Mouse (Mus musculus): Measurements from ENCODE around the gene Oit3. TPM values are rescaled to one million over a fixed set of nuclear protein-coding genes. Genes with fewer than 3 reads are reported as not detected.

Oit3 gene
- polyA plus RNA-seq, 1 experiment = not detected

DNA sequence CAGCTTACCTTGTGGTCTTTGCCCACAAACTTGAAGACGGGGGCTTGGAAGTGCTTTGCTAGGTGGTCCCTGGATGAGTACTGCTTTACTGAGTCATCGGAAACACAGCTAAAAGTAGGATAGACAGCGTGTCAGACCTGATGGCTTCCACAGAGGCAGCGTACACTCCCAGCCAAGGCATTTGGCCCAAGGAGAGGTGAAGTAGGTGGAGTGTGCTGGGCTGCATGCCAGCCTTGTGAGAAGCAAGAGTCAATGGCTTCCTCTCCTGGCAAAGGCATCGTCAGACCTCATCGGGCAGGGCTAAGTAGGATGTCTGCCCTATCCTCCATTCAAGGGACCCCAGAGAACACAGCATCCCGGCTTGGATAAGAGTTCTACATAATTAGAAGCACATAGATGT is 16.2 kb downstream of the Oit3 start:
- TF ChIP-seq CTCF (IDR thresholded peaks at IDR 0.05; ENCODE audit: control insufficient read depth, insufficient read depth, low read length) (no peak), POLR2A (IDR thresholded peaks at IDR 0.05; ENCODE audit: borderline replicate concordance, control insufficient read depth, low read depth, low read length) (no peak)
- no peaks in the 10 kb centered on the region for H3K4me1 ChIP-seq (ENCODE audit: control insufficient read depth, insufficient read depth, low read length)

GRCm38 (mm10) chr10:59424453-59424852 is 17.1 kb downstream of the Oit3 start:
- TF ChIP-seq CTCF (IDR thresholded peaks at IDR 0.05; ENCODE audit: control insufficient read depth, insufficient read depth, low read length) = no peak
- no peak for TF ChIP-seq POLR2A (IDR thresholded peaks at IDR 0.05; ENCODE audit: borderline replicate concordance, control insufficient read depth, low read depth, low read length)
- H3K27ac ChIP-seq (ENCODE audit: control insufficient read depth, insufficient read depth, low read depth, low read length, poor library complexity) = no peak overlapping the region
- no peaks in the 10 kb centered on the region for H3K4me1 ChIP-seq (ENCODE audit: control insufficient read depth, insufficient read depth, low read length)
- H3K4me3 ChIP-seq (replicated peaks; ENCODE audit: control insufficient read depth, low read depth, low read length) = no peak overlapping the region
- 79% methylated on average over 3 of the region's 3 CpGs for WGBS

More for the DNA sequence above, 16.2 kb downstream of the Oit3 start:
- WGBS = 53% methylated on average over 7 of the region's 7 CpGs
- Histone ChIP-seq H3K27ac (ENCODE audit: control insufficient read depth, insufficient read depth, low read depth, low read length, poor library complexity) (no peak overlapping the region), H3K4me3 (replicated peaks; ENCODE audit: control insufficient read depth, low read depth, low read length) (no peak overlapping the region)

- H3K4me3 ChIP-seq (replicated peaks; ENCODE audit: control insufficient read depth, low read depth, low read length) = no peak overlapping the region
- WGBS = 48% methylated on average over 4 of the region's 4 CpGs
- TF ChIP-seq POLR2A (IDR thresholded peaks at IDR 0.05; ENCODE audit: borderline replicate concordance, control insufficient read depth, low read depth, low read length) (no peak), CTCF (IDR thresholded peaks at IDR 0.05; ENCODE audit: control insufficient read depth, insufficient read depth, low read length) (no peak)
- no peak overlapping the region for H3K27ac ChIP-seq (ENCODE audit: control insufficient read depth, insufficient read depth, low read depth, low read length, poor library complexity)
- H3K4me1 ChIP-seq (ENCODE audit: control insufficient read depth, insufficient read depth, low read length) = no peaks in the 10 kb centered on the region
These were observed 22.1 kb downstream of the Oit3 start for GRCm38 (mm10) chr10:59419516-59419915.

DNA sequence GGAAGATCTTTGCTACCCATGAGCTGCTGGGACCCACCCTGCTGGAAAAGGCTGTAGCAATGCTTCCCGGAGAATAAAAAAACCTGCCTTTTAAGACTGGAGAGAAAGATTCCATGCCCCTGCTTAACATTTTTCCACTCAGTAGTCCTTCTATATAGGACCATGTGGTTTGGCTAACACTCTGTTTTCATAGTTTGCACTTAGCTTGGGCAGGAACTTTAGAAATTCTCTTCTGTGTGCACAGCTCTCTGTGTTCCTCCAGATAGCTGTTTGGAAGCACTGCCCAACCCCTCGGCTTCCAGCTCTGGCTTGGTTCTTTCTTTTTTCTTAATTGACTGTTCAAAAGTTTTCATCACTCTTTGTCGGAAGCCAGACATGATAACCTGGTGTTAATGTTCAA is 25.0 kb downstream of the Oit3 start:
- WGBS = 75% methylated on average over 3 of the region's 3 CpGs
- Histone ChIP-seq H3K4me1 (ENCODE audit: control insufficient read depth, insufficient read depth, low read length) (no peaks in the 10 kb centered on the region; the same call in 1 of the 2 replicates), H3K27ac (ENCODE audit: control insufficient read depth, insufficient read depth, low read depth, low read length, poor library complexity) (no peak overlapping the region), H3K4me3 (replicated peaks; ENCODE audit: control insufficient read depth, low read depth, low read length) (no peak overlapping the region)
- TF ChIP-seq POLR2A (IDR thresholded peaks at IDR 0.05; ENCODE audit: borderline replicate concordance, control insufficient read depth, low read depth, low read length) (no peak), CTCF (IDR thresholded peaks at IDR 0.05; ENCODE audit: control insufficient read depth, insufficient read depth, low read length) (no peak)

DNA sequence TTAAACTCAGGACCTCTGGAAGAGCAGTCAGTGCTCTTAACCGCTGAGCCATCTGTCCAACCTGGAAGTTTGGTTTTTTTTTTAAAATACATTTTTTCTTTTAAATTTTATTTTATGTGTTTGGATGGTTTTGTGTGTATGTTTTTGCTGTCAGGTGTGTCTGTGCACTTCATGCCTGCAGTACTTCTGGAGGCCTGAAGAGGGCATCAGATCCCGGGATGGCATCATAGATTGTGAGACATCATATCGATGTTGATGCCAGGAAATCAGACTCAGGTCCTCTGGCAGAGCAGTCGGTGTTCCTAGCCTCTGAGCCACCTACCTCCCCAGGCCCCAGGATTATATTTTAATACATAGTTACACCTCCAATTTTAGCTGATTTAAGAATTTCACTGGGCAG is 27.9 kb downstream of the Oit3 start:
- Histone ChIP-seq H3K4me3 (replicated peaks; ENCODE audit: control insufficient read depth, low read depth, low read length) (no peak overlapping the region), H3K4me1 (ENCODE audit: control insufficient read depth, insufficient read depth, low read length) (no peaks in the 10 kb centered on the region; the same call in 1 of the 2 replicates), H3K27ac (ENCODE audit: control insufficient read depth, insufficient read depth, low read depth, low read length, poor library complexity) (no peak overlapping the region)
- WGBS = 84% methylated on average over 4 of the region's 4 CpGs
- TF ChIP-seq CTCF (IDR thresholded peaks at IDR 0.05; ENCODE audit: control insufficient read depth, insufficient read depth, low read length) = peak; percentile 13; the same call in 1 of the 2 replicates
- no peak for TF ChIP-seq POLR2A (IDR thresholded peaks at IDR 0.05; ENCODE audit: borderline replicate concordance, control insufficient read depth, low read depth, low read length)

DNA sequence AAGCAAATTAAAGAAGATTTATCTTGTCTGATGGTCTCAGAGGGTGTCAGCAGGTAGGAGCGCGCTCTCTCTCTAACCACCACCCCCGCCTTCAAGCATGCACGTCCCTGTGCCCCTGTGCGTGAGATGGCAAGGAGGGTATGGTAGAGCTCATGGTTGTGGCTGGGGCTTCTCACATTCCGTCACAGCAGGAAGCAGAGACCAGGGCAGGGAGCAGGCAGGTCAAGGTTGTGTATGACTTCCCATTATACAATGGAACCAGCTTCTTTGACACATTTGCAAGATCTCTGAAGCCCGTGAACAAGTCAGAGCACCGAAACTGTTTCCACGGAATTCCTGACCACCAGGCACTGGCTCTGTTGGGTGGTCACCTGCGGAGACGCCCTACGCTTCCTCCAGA is 31.3 kb downstream of the Oit3 start:
- no peaks in the 10 kb centered on the region; the same call in 1 of the 2 replicates for H3K4me1 ChIP-seq (ENCODE audit: control insufficient read depth, insufficient read depth, low read length)
- no peak for TF ChIP-seq POLR2A (IDR thresholded peaks at IDR 0.05; ENCODE audit: borderline replicate concordance, control insufficient read depth, low read depth, low read length)
- no peak for TF ChIP-seq CTCF (IDR thresholded peaks at IDR 0.05; ENCODE audit: control insufficient read depth, insufficient read depth, low read length)

GRCm38 (mm10) chr10:59408499-59408898 is 33.1 kb downstream of the Oit3 start:
- Histone ChIP-seq H3K4me1 (ENCODE audit: control insufficient read depth, insufficient read depth, low read length) (no peaks in the 10 kb centered on the region; the same call in 1 of the 2 replicates), H3K27ac (ENCODE audit: control insufficient read depth, insufficient read depth, low read depth, low read length, poor library complexity) (no peak overlapping the region), H3K4me3 (replicated peaks; ENCODE audit: control insufficient read depth, low read depth, low read length) (no peak overlapping the region)
- 44% methylated on average over 6 of the region's 6 CpGs for WGBS
- TF ChIP-seq POLR2A (IDR thresholded peaks at IDR 0.05; ENCODE audit: borderline replicate concordance, control insufficient read depth, low read depth, low read length) (no peak), CTCF (IDR thresholded peaks at IDR 0.05; ENCODE audit: control insufficient read depth, insufficient read depth, low read length) (no peak)

More for the DNA sequence above, 31.3 kb downstream of the Oit3 start:
- H3K4me3 ChIP-seq (replicated peaks; ENCODE audit: control insufficient read depth, low read depth, low read length) = no peak overlapping the region
- H3K27ac ChIP-seq (ENCODE audit: control insufficient read depth, insufficient read depth, low read depth, low read length, poor library complexity) = no peak overlapping the region
- 74% methylated on average over 12 of the region's 12 CpGs for WGBS

- H3K27ac ChIP-seq (ENCODE audit: control insufficient read depth, insufficient read depth, low read depth, low read length, poor library complexity) = no peak overlapping the region
- no peaks in the 10 kb centered on the region for H3K4me1 ChIP-seq (ENCODE audit: control insufficient read depth, insufficient read depth, low read length)
- TF ChIP-seq POLR2A (IDR thresholded peaks at IDR 0.05; ENCODE audit: borderline replicate concordance, control insufficient read depth, low read depth, low read length) (no peak), CTCF (IDR thresholded peaks at IDR 0.05; ENCODE audit: control insufficient read depth, insufficient read depth, low read length) (no peak)
- no peak overlapping the region for H3K4me3 ChIP-seq (replicated peaks; ENCODE audit: control insufficient read depth, low read depth, low read length)
- 84% methylated on average over 10 of the region's 10 CpGs for WGBS
These were observed 37.8 kb downstream of the Oit3 start for GRCm38 (mm10) chr10:59403793-59404149.

Measured in bone marrow, adult 2 months (tissue).